Mouse (Mus musculus) neural tube, embryonic 13.5 days (tissue): Measurements from ENCODE around the gene Aqp6. TPM values are rescaled to one million over a fixed set of nuclear protein-coding genes. Genes with fewer than 3 reads are reported as not detected.

ENCODE experiments used
- ATAC-seq: fragments of 200-750 bp; cut with Nextera tagmentation; 2 replicates; pipeline ENCODE4 v1.8.0; 2017; ENCODE audit warnings: low read depth, mild to moderate bottlenecking, moderate TSS enrichment, moderate library complexity
- H3K27ac ChIP-seq: fragments of 300-500 bp; sonication (generic); replicated peaks from 2 replicates; pipeline ENCODE4 v1.5.1; 2015; ENCODE audit warnings: moderate library complexity, mild to moderate bottlenecking, inconsistent platforms
- H3K27me3 ChIP-seq: fragments of 300-500 bp; sonication (generic); 2 replicates; pipeline ENCODE4 v1.6.1; 2015; ENCODE audit warnings: mild to moderate bottlenecking, inconsistent platforms
- H3K36me3 ChIP-seq: fragments of 300-500 bp; sonication (generic); 2 replicates; pipeline ENCODE4 v1.6.1; 2015; ENCODE audit warnings: mild to moderate bottlenecking, inconsistent platforms
- H3K4me1 ChIP-seq: fragments of 300-500 bp; sonication (generic); replicated peaks from 2 replicates; pipeline ENCODE4 v1.6.1; 2015; ENCODE audit warnings: inconsistent platforms
- H3K4me2 ChIP-seq: fragments of 300-500 bp; sonication (generic); 2 replicates; pipeline ENCODE4 v1.6.1; 2015; ENCODE audit warnings: inconsistent platforms, mild to moderate bottlenecking, moderate library complexity
- H3K4me3 ChIP-seq: fragments of 300-500 bp; sonication (generic); 2 replicates; pipeline ENCODE4 v1.5.1; 2015; ENCODE audit warnings: mild to moderate bottlenecking, inconsistent platforms
- H3K9ac ChIP-seq: fragments of 300-500 bp; sonication (generic); 2 replicates; pipeline ENCODE4 v1.6.1; 2015; ENCODE audit warnings: moderate library complexity, mild to moderate bottlenecking, inconsistent platforms
- H3K9me3 ChIP-seq: fragments of 300-500 bp; sonication (generic); 2 replicates; pipeline ENCODE4 v1.6.1; 2016; ENCODE audit warnings: inconsistent platforms
- WGBS: fragments of 180-500 bp; shearing (Covaris S2); methylation state at CpG from one replicate; pipeline ENCODE4 v1.1.7; 2015; 5-methylcytosine and 5-hydroxymethylcytosine counted together
- polyA plus RNA-seq: library from polyadenylated mRNA; unstranded; fragments of >200 nt; fragmentation: Nextera tagmentation; extraction: Ambion mirVana; gene quantifications from 2 replicates; pipeline ENCODE4 v1.2.1, GENCODE M21; 2015

The Aqp6 gene
- polyA plus RNA-seq, 1 experiment from 2014 or later: 3.6 TPM

GRCm38 (mm10) chr15:99586525-99586924 lies 14.7 kb upstream of the Aqp6 start:
- Histone ChIP-seq H3K9ac (no peak overlapping the region), H3K27ac (no peak overlapping the region), H3K4me1 (peaks cover 33% of the 10 kb centered on the region), H3K4me3 (no peak overlapping the region), H3K27me3 (peaks cover 100% of the 10 kb centered on the region), H3K4me2 (no peak overlapping the region), H3K9me3 (no peaks in the 10 kb centered on the region), H3K36me3 (no peaks in the 10 kb centered on the region)
- 82% methylated on average over 3 of the region's 3 CpGs for WGBS
- no peak for ATAC-seq

DNA sequence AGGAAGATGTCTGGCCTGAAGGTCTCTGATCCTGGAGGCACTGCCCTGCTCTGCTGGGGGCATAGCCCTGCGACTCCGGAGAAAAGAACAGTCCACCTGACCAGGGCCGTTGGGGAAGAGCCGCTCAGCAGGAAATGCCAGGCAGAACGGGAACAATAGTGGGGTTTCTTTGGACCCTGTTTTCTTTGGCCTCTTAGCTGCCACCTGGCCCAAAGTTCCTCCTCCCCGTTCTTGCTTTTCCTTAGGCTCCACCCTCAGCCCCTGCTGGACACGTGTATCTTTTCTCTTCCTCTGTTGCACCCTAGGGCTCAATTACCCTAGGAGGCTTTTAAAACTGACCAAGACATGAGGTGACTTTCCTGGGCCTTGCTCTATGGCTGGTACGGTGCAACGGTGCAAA lies 12.0 kb upstream of the Aqp6 start:
- Histone ChIP-seq H3K9ac (no peak overlapping the region), H3K4me2 (no peak overlapping the region), H3K27ac (no peak overlapping the region), H3K4me1 (peaks cover 19% of the 10 kb centered on the region), H3K9me3 (no peaks in the 10 kb centered on the region), H3K36me3 (no peaks in the 10 kb centered on the region), H3K27me3 (peaks cover 100% of the 10 kb centered on the region), H3K4me3 (no peak overlapping the region)
- ATAC-seq: no peak
- WGBS: under 1% methylated on average over 9 of the region's 9 CpGs

- H3K9me3 ChIP-seq: no peaks in the 10 kb centered on the region
- 19% methylated on average over 7 of the region's 7 CpGs for WGBS
- H3K27ac ChIP-seq: no peak overlapping the region
- H3K4me3 ChIP-seq: no peak overlapping the region
- no peak overlapping the region for H3K4me2 ChIP-seq
- H3K27me3 ChIP-seq: peaks cover 100% of the 10 kb centered on the region
- no peak overlapping the region for H3K9ac ChIP-seq
- no peak for ATAC-seq
- no peaks in the 10 kb centered on the region for H3K36me3 ChIP-seq
- H3K4me1 ChIP-seq: peaks cover 14% of the 10 kb centered on the region
Measured at GRCm38 (mm10) chr15:99589704-99590103, 11.5 kb upstream of the Aqp6 start.

- peak within 1 kb of the TSS; percentile 64 for H3K9ac ChIP-seq
- H3K4me3 ChIP-seq: peak within 1 kb of the TSS; percentile 43
Measured at GRCm38 (mm10) chr15:99590429-99591084, 10.6 kb upstream of the Aqp6 start, which contains the start of gene Aqp5. Gene Aqp5 (plus strand): TSS chr15:99590782.

GRCm38 (mm10) chr15:99592177-99592576 lies 9.0 kb upstream of the Aqp6 start:
- WGBS: 67% methylated on average over 8 of the region's 8 CpGs

More at GRCm38 (mm10) chr15:99590429-99591084, 10.6 kb upstream of the Aqp6 start, which contains the start of gene Aqp5:
- under 1% methylated on average over 51 of the region's 83 CpGs for WGBS
- peaks cover 10% of the 10 kb centered on the region for H3K4me1 ChIP-seq
- H3K27ac ChIP-seq: no peak within 1 kb of the TSS
- H3K9me3 ChIP-seq: no peaks in the 10 kb centered on the region
- peak within 1 kb of the TSS; percentile 63 for H3K4me2 ChIP-seq
- peaks cover 100% of the 10 kb centered on the region for H3K27me3 ChIP-seq
- peak; percentile 77; the same call in 1 of the 2 replicates for ATAC-seq
- no peaks in the 10 kb centered on the region for H3K36me3 ChIP-seq

GRCm38 (mm10) chr15:99592877-99593276 lies 8.3 kb upstream of the Aqp6 start:
- ATAC-seq: no peak

More at GRCm38 (mm10) chr15:99592177-99592576, 9.0 kb upstream of the Aqp6 start:
- Histone ChIP-seq H3K4me3 (no peak overlapping the region), H3K36me3 (no peaks in the 10 kb centered on the region), H3K4me2 (no peak overlapping the region), H3K27ac (no peak overlapping the region), H3K4me1 (peaks cover 20% of the 10 kb centered on the region), H3K9ac (no peak overlapping the region), H3K9me3 (no peaks in the 10 kb centered on the region), H3K27me3 (peaks cover 87% of the 10 kb centered on the region)
- no peak for ATAC-seq

DNA sequence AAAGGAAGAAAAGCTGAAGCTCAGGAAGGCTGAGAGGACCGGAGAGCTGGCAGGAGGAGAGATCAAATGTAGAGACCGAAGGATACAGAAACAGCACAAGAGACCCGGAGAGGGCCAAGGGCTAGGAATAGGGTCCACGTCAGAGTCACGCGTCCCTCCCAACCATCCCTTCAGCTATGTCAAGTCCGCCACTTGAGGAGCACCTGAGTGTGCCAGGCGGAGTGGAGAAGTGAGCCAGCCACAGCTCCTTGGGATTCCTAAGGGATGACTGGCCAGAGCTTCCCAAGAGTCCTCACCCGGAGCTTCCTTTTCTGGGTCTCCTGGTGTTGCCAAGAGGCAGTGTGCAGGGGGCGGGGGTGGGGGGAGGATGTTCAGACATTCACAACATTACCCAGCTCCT lies 6.2 kb upstream of the Aqp6 start:
- H3K9me3 ChIP-seq: no peaks in the 10 kb centered on the region
- H3K27ac ChIP-seq: no peak overlapping the region
- no peaks in the 10 kb centered on the region for H3K36me3 ChIP-seq
- 83% methylated on average over 10 of the region's 10 CpGs for WGBS
- no peak overlapping the region for H3K4me3 ChIP-seq
- no peak for ATAC-seq
- no peak overlapping the region for H3K4me2 ChIP-seq
- H3K9ac ChIP-seq: no peak overlapping the region
- peaks cover 40% of the 10 kb centered on the region for H3K4me1 ChIP-seq
- peaks cover 59% of the 10 kb centered on the region for H3K27me3 ChIP-seq

More at GRCm38 (mm10) chr15:99592877-99593276, 8.3 kb upstream of the Aqp6 start:
- no peaks in the 10 kb centered on the region for H3K9me3 ChIP-seq
- no peak overlapping the region for H3K9ac ChIP-seq
- no peak overlapping the region for H3K27ac ChIP-seq
- no peak overlapping the region for H3K4me3 ChIP-seq
- H3K36me3 ChIP-seq: no peaks in the 10 kb centered on the region
- H3K4me1 ChIP-seq: peaks cover 27% of the 10 kb centered on the region
- no peak overlapping the region for H3K4me2 ChIP-seq
- H3K27me3 ChIP-seq: peaks cover 80% of the 10 kb centered on the region
- WGBS: 77% methylated on average over 5 of the region's 5 CpGs

- peak overlapping the region; percentile 64 for H3K27ac ChIP-seq
- H3K4me3 ChIP-seq: no peak overlapping the region
- peaks cover 44% of the 10 kb centered on the region for H3K4me1 ChIP-seq
- H3K4me2 ChIP-seq: peak overlapping the region; percentile 20; the same call in 1 of the 2 replicates
- H3K27me3 ChIP-seq: peaks cover 47% of the 10 kb centered on the region
- peak; percentile 90 for ATAC-seq
- 0 out of 2 replicates have a peak overlapping the region, but pooled peaks have one; percentile 9 for H3K9ac ChIP-seq
- H3K36me3 ChIP-seq: no peaks in the 10 kb centered on the region
- WGBS: 0% methylated on average over 7 of the region's 7 CpGs
- H3K9me3 ChIP-seq: no peaks in the 10 kb centered on the region
Measured at GRCm38 (mm10) chr15:99596056-99596687, 5.0 kb upstream of the Aqp6 start.

GRCm38 (mm10) chr15:99596841-99597240 lies 4.4 kb upstream of the Aqp6 start:
- Histone ChIP-seq H3K9ac (no peak overlapping the region), H3K4me1 (peaks cover 49% of the 10 kb centered on the region), H3K36me3 (no peaks in the 10 kb centered on the region), H3K4me2 (no peak overlapping the region), H3K27me3 (peaks cover 40% of the 10 kb centered on the region), H3K4me3 (no peak overlapping the region), H3K9me3 (no peaks in the 10 kb centered on the region), H3K27ac (peak overlapping the region; percentile 46)
- ATAC-seq: no peak; the same call in 1 of the 2 replicates
- WGBS: 62% methylated on average over 7 of the region's 7 CpGs

DNA sequence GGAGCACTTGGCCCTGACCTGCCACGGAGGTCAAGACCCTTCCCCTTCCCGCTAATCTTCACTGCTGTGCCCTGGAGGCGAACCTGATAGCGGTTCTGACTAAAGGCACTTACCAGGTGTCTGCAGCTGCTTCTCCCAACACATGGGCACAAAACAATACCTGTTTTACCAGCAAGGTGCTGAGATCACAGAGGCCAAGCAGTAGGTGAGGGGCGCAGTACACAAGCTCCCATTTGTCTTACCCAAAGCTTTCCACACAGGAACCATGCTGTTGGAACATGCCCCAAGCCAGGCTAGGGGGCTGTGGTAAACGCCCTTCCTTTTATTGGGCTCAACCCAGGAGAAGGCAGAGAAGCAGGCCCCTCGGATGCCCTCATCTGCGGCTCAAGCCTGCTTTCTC lies 3.6 kb upstream of the Aqp6 start:
- H3K27me3 ChIP-seq: peaks cover 33% of the 10 kb centered on the region
- H3K4me1 ChIP-seq: peaks cover 55% of the 10 kb centered on the region
- 60% methylated on average over 8 of the region's 8 CpGs for WGBS
- peak overlapping the region; percentile 46; the same call in 1 of the 2 replicates for H3K27ac ChIP-seq
- H3K9me3 ChIP-seq: no peaks in the 10 kb centered on the region
- no peak for ATAC-seq
- H3K4me2 ChIP-seq: no peak overlapping the region
- peak overlapping the region; percentile 41; the same call in 1 of the 2 replicates for H3K9ac ChIP-seq
- no peak overlapping the region for H3K4me3 ChIP-seq
- no peaks in the 10 kb centered on the region for H3K36me3 ChIP-seq

GRCm38 (mm10) chr15:99599245-99600070 lies 1.7 kb upstream of the Aqp6 start:
- WGBS: 38% methylated on average over 17 of the region's 17 CpGs
- H3K4me3 ChIP-seq: no peak overlapping the region
- peak; percentile 19; the same call in 1 of the 2 replicates for ATAC-seq

GRCm38 (mm10) chr15:99601823-99602120 lies 572 bp downstream of the Aqp6 start:
- H3K27me3 ChIP-seq: peaks cover 3% of the 10 kb centered on the region; the same call in 1 of the 2 replicates
- peaks cover 77% of the 10 kb centered on the region for H3K4me1 ChIP-seq
- no peak overlapping the region for H3K4me3 ChIP-seq
- H3K4me2 ChIP-seq: no peak overlapping the region; the same call in 1 of the 2 replicates
- 17% methylated on average over 5 of the region's 5 CpGs for WGBS
- H3K9me3 ChIP-seq: no peaks in the 10 kb centered on the region
- no peak overlapping the region for H3K9ac ChIP-seq
- H3K27ac ChIP-seq: peak overlapping the region; percentile 87
- H3K36me3 ChIP-seq: no peaks in the 10 kb centered on the region
- no peak for ATAC-seq

More at GRCm38 (mm10) chr15:99599245-99600070, 1.7 kb upstream of the Aqp6 start:
- no peak overlapping the region; the same call in 1 of the 2 replicates for H3K4me2 ChIP-seq
- peak overlapping the region; percentile 87 for H3K27ac ChIP-seq
- no peaks in the 10 kb centered on the region for H3K9me3 ChIP-seq
- H3K4me1 ChIP-seq: peaks cover 62% of the 10 kb centered on the region
- no peak overlapping the region for H3K9ac ChIP-seq
- H3K36me3 ChIP-seq: no peaks in the 10 kb centered on the region
- peaks cover 17% of the 10 kb centered on the region for H3K27me3 ChIP-seq
